Mouse (Mus musculus) spleen, adult 12 weeks (tissue): ENCODE measurements around the gene Slc6a17.

ENCODE experiments used
- DNase-seq: peaks from one replicate; pipeline ENCODE4 v3.0.0; 2022; ENCODE audit warnings: low spot score

Slc6a17 gene

GRCm38 (mm10) chr3:107517631-107518108 is at the start of gene Slc6a17:
Slc6a17 (minus strand) TSS chr3:107518018.
- no peak for DNase-seq

- no peak for DNase-seq
Measured at GRCm38 (mm10) chr3:107565331-107565730, 47.5 kb upstream of the Slc6a17 start.

GRCm38 (mm10) chr3:107563880-107564279 is 46.1 kb upstream of the Slc6a17 start:
- no peak for DNase-seq

- no peak for DNase-seq
Measured at GRCm38 (mm10) chr3:107562591-107562990, 44.8 kb upstream of the Slc6a17 start.

GRCm38 (mm10) chr3:107562104-107562503 is 44.3 kb upstream of the Slc6a17 start:
- DNase-seq: no peak

- DNase-seq: no peak
Measured at GRCm38 (mm10) chr3:107559183-107559582, 41.4 kb upstream of the Slc6a17 start.

GRCm38 (mm10) chr3:107558740-107559139 is 40.9 kb upstream of the Slc6a17 start:
- DNase-seq: no peak

- no peak for DNase-seq
Measured at GRCm38 (mm10) chr3:107554842-107555241, 37.0 kb upstream of the Slc6a17 start, which contains the start of gene Ubl4b. Ubl4b (minus strand) TSS chr3:107555073.

GRCm38 (mm10) chr3:107550409-107551049 is 32.7 kb upstream of the Slc6a17 start:
- no peak for DNase-seq

- DNase-seq: no peak
Measured at GRCm38 (mm10) chr3:107546956-107547355, 29.1 kb upstream of the Slc6a17 start.

- DNase-seq: no peak
Measured at GRCm38 (mm10) chr3:107545716-107546412, 28.0 kb upstream of the Slc6a17 start.

GRCm38 (mm10) chr3:107545278-107545677 is 27.5 kb upstream of the Slc6a17 start:
- no peak for DNase-seq

- DNase-seq: no peak
Measured at GRCm38 (mm10) chr3:107543158-107544080, 25.6 kb upstream of the Slc6a17 start.

GRCm38 (mm10) chr3:107542584-107542983 is 24.8 kb upstream of the Slc6a17 start:
- no peak for DNase-seq

- no peak for DNase-seq
Measured at GRCm38 (mm10) chr3:107537504-107537889, 19.7 kb upstream of the Slc6a17 start.

GRCm38 (mm10) chr3:107536810-107537503 is 19.1 kb upstream of the Slc6a17 start:
- no peak for DNase-seq

- no peak for DNase-seq
Measured at GRCm38 (mm10) chr3:107534951-107535350, 17.1 kb upstream of the Slc6a17 start.

- DNase-seq: no peak
Measured at GRCm38 (mm10) chr3:107533532-107533931, 15.7 kb upstream of the Slc6a17 start.

GRCm38 (mm10) chr3:107530581-107530980 is 12.8 kb upstream of the Slc6a17 start:
- no peak for DNase-seq

GRCm38 (mm10) chr3:107529182-107529581 is 11.4 kb upstream of the Slc6a17 start:
- DNase-seq: no peak

GRCm38 (mm10) chr3:107528401-107529118 is 10.7 kb upstream of the Slc6a17 start:
- DNase-seq: no peak
